Mouse (Mus musculus) colon, adult 2 months (tissue): ENCODE data around the gene Zer1. TPM values are rescaled to one million over a fixed set of nuclear protein-coding genes. Genes with fewer than 3 reads are reported as not detected.

ENCODE experiments used
- polyA plus RNA-seq: library from polyadenylated mRNA; depleted of rRNA; stranded (reverse); fragments of >200 nt; gene quantifications from 2 replicates; pipeline ENCODE4 v1.2.3, GENCODE M21; 2012; rRNA removed

Zer1 gene
- polyA plus RNA-seq: 45.7 and 48.3 TPM in 2 replicates

DNA sequence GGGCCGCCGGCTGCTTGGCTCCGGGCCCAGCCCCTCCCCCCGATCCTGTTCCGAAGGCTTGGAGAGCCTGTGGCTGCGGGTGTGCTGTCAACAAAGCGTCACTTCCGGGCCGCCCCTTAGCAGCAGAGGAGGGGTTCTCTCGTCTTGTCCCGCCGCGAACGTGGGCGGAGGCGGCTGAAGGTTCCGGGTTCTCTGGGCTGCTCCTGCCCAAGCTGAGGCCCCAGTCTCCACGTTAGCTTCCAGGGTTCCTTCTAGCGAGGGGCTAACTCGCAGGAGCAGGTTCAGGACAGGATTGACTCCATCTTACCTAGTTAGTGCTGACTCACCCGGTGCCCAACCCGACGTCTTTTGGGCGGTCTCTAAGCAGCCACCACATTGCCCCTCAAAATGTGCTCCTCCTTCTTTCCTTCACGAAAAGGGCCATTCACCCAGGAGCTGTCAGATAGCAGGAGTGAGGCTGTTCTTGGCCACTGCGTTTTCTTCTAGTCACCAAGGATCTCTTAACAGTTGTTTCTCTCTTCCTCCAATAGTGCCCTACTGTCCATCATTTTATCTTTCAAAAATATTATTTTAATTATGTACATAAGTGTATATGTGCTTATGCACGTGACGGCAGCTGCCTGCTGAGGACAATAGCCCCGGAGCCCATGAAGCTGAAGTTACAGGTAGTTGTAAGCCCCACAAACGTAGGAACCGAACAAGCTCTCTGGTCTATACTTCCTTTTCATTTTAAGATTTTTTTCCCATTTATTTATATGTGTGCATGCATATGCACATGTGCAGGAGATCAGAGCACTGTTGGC, at the start of gene Zer1:
Gene Zer1, minus strand, starts transcription at position 114 of the 803 bp plus-strand sequence.

DNA sequence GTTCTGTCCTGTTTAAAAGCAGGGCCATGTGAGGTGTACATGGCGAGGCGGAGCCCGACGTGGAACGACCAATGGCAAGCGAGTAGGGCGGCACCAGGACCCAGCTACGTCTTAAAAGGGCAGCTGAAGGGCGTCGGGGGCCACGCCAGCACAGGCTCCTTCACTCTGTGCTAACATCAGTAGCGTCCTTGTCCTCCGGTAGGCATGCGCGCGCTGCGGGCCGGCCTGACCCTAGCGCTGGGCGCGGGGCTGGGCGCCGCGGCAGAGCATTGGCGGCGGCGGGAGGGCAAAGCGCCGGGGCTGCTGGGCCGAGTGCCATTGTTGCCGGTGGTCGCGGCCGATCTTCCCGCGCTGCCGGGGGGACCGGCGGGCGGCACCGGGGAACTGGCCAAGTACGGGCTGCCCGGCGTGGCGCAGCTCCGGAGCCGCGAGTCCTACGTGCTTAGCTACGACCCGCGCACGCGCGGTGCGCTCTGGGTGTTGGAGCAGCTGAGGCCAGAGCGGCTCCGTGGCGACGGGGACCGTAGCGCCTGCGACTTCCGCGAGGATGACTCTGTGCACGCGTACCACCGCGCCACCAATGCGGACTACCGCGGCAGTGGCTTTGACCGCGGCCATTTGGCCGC, 47.1 kb upstream of the Zer1 start, which contains the start of gene Endog:
Gene Endog, plus strand, starts transcription at position 123 of the 626 bp plus-strand sequence.

DNA sequence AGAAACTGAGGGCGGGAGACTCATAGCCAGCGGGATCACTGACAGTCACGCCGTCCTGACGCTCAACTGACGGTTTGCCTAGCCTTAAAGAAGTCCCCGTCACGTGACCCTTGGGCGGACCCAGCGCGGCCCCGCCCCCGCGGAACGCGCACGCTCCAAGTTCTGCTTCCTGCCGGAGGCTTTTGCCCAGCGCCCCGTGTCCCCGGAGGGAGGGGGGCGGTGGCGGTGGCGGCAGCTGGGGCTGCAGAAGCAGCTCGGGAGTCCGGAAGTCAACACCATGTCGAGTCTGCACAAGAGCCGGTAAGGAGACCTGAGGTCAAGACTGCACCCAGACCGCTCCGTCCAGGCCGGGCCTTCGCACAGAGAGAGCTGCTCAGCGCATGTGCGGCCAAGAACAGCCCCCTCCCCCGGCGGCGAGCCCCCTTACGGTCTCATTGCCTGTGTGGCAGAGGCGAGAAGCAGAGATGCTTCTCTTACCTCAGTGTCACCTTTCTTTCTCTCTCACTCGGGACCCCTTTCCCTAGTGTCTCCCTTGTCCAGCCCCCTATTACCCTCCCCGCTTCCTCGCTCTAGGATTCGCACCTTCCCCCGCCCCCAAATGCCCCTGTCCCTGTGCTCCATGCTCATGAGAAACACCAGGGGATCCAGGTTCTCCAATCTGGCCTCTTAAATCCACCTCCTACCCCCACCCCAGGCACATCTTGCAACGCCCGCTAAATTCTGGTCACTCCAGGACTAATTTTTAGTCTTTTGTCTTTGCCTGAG, 9.4 kb upstream of the Zer1 start, which contains the start of gene Tbc1d13:
Gene Tbc1d13, plus strand, starts transcription at position 134 of the 765 bp plus-strand sequence.

DNA sequence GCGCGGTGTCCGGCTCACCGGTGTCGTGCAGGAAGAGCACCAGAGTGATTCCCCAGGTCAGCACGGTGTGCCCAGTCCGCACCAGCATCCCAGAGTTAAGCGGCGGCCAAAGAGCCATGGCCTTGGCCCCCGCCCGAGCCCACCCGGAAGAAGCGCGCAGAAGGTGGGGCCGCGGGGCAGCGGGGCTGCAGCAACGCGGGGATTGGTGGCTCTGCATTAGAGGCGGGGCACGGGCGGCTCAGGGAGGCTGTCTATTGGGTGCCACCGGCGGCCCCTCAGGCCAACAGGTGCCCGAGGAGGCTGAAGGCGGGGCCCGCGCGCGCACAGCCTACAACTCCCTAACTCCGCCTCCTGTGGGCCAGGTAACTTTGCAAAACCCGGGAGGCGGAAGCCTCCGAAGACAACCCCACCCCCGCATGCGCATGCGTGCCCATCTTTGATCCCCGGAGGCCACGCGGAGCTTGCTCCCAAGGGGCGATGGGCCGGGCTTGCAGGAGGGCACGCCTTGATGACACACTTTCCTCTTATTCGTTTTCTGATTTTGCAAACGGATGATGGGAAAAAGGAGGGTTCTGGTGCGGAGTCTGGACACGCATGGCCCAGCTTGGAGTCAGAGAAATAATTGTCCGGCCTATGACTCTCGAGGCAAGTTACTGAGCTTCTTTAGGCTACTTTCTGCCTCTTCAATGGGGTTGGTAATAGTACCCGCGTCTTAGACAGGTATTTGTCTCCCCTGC, 30.7 kb downstream of the Zer1 start, which contains the start of gene Zdhhc12:
Gene Zdhhc12, minus strand, starts transcription at position 178 of the 737 bp plus-strand sequence.

DNA sequence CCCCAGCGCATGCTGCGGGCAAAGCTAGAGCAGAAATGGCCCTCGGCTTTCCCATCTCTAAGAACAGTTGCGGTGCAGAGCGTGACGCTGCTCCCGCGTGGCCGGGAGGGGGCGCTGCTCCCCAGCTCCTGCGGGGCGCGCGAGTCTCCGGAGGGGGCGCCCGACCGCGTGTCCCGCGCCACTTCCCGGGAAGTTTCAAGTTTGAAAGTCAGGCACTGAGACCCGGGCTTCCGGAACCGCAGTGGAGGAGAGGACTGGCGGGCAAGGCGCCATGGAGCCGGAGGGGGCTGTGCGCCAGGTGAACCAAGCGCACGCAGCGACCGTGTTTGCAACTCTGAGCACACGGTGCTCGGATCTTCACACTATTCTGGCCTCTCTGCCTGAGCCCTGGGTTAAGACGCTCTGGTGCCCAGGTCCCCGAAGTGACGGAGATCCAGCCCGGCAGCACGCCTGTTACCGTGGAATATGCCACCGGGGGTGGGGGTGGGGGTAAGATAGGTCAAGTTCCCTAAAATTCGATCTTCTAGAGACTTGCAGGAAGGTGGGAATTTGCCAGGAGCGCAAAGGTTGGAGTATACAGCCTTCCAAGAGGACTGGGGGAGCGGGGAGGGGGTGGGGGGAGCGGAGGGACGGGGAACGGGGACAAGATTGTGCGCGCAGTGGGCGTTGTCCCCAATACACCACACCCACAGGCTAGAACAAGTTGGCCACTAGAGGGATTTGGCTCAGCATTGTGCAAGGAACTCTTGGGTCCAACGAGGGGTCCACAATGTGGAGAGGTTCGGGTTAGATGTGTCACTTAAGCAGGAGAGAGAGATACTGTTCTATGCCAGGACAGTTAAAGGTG, 46.7 kb downstream of the Zer1 start, which contains the start of gene Pkn3:
Gene Pkn3, plus strand, starts transcription at position 183 of the 847 bp plus-strand sequence.

DNA sequence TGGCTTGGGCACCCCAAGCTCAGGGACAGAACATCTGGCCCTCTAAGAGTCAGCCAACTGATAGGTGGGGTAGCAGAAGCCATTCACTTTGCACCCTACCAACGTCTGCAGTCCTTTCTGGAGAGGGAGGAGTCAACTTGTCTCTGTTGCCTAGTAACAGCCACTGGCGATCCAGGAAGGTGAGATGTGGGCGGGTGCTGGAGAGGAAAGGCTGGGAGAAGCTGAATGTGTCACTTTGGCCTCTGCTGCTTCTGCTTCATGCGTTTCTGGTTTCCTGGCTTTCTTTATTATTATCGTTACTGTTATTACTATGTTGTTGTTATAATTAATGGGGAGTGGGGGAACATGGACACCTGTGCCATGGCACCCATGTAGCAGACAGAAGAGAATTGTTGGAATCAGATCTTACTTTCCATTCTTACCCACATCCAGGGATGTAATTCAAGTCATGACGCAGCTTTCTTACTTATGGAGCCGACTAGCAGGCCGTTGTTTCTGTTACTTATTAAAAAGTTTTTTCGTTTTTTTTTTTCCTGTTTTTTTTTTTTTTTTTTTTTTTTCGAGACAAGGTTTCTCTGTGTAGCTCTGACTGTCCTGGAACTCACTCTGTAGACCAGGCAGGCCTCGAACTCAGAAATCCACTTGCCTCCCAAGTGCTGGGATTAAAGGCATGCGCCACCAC, 67.0 kb downstream of the Zer1 start, which contains the start of gene Set:
Gene Set, plus strand, starts transcription at position 156 of the 682 bp plus-strand sequence.

DNA sequence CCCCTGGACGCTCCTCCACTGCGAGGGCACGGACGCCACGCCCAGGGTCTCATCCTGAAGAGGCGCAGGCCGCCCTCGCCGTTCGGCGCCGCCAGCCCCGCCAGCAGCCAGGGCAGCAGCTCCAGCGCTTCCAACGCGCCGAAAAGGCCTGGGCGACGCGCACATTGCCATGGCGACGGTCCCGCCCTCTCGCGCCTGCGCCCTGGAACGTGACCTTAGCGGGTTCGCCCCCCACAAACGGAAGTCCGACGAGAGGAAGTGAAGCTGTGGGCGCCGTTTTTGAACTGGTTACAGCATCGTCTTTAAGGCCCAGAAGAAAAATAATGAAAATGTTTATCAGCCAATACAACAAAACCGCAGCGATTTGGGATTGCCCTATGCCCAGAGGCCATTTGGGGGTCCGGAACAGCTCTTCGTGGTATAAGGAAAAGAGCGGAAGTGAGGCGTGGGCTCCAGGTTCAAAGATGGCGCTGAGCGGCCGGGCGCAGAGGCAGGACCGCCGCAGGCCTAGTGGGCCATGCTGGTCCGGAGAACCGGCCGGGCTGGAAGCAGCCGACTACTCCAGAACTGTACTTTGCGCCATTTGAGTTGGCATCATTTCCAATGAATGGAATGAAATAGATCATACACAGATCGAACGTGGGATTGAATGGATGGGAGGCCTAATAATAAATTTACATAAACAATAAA, 75.5 kb downstream of the Zer1 start, which contains the start of gene Wdr34:
Gene Wdr34, minus strand, starts transcription at position 183 of the 690 bp plus-strand sequence.

Other genes with a start within 250 kb of the Zer1 start
- 16.4 and 21.7 TPM in 2 replicates for gene Odf2, start 235.4 kb downstream of the Zer1 start, polyA plus RNA-seq
- 8.3 and 9.2 TPM in 2 replicates for gene Gle1, start 189.2 kb downstream of the Zer1 start, polyA plus RNA-seq
- gene Sptan1, start 159.0 kb downstream of the Zer1 start, polyA plus RNA-seq: 160 and 186 TPM in 2 replicates
- gene Wdr34, start 75.7 kb downstream of the Zer1 start, polyA plus RNA-seq: 18.5 and 22.8 TPM in 2 replicates
- 46.7 and 50.3 TPM in 2 replicates for gene Set, start 67.2 kb downstream of the Zer1 start, polyA plus RNA-seq
- gene Pkn3, start 46.9 kb downstream of the Zer1 start, polyA plus RNA-seq: 14.7 and 16.2 TPM in 2 replicates
- gene Zdhhc12, start 30.9 kb downstream of the Zer1 start, polyA plus RNA-seq: 85.4 and 112 TPM in 2 replicates
- 75.8 and 91.2 TPM in 2 replicates for gene Tbc1d13, start 9.2 kb upstream of the Zer1 start, polyA plus RNA-seq
- gene Endog, start 46.9 kb upstream of the Zer1 start, polyA plus RNA-seq: 83.8 and 112 TPM in 2 replicates
- gene Spout1, start 53.9 kb upstream of the Zer1 start, polyA plus RNA-seq: 25.0 and 27.7 TPM in 2 replicates
- 48.9 and 55.1 TPM in 2 replicates for gene Kyat1, start 81.3 kb upstream of the Zer1 start, polyA plus RNA-seq
- gene Lrrc8a, start 113.1 kb upstream of the Zer1 start, polyA plus RNA-seq: 38.6 and 42.1 TPM in 2 replicates
- 11.1 and 11.5 TPM in 2 replicates for gene Gm28035, start 116.0 kb upstream of the Zer1 start, polyA plus RNA-seq
- gene Phyhd1, start 141.6 kb upstream of the Zer1 start, polyA plus RNA-seq: 6.3 and 8.7 TPM in 2 replicates
- gene Gm28038, start 156.5 kb upstream of the Zer1 start, polyA plus RNA-seq: not detected in 2 replicates
- gene Dolk, start 161.7 kb upstream of the Zer1 start, polyA plus RNA-seq: 15.6 and 20.9 TPM in 2 replicates
- gene Nup188, start 161.8 kb upstream of the Zer1 start, polyA plus RNA-seq: 28.8 and 31.0 TPM in 2 replicates
- 246 and 269 TPM in 2 replicates for gene Sh3glb2, start 234.8 kb upstream of the Zer1 start, polyA plus RNA-seq
- gene Miga2, start 239.6 kb upstream of the Zer1 start, polyA plus RNA-seq: 34.0 and 36.3 TPM in 2 replicates